Mouse (Mus musculus) gastrocnemius, adult 8-10 months (tissue): ENCODE measurements around the gene Apoa1. TPM values are rescaled to one million over a fixed set of nuclear protein-coding genes. Genes with fewer than 3 reads are reported as not detected.

Experiments
- DNase-seq, 2 experiments: peaks; one replicate each; pipeline ENCODE4 v3.0.0; 2022; ENCODE audit warnings: low spot score in 2 of 2
- total RNA-seq, 4 experiments: library from RNA; stranded (reverse); gene quantifications; 2 replicates each; pipeline ENCODE4 v1.2.4; 2022

The Apoa1 gene
- total RNA-seq, 4 experiments from 2014 or later = 3.3 TPM; not detected in 3

DNA sequence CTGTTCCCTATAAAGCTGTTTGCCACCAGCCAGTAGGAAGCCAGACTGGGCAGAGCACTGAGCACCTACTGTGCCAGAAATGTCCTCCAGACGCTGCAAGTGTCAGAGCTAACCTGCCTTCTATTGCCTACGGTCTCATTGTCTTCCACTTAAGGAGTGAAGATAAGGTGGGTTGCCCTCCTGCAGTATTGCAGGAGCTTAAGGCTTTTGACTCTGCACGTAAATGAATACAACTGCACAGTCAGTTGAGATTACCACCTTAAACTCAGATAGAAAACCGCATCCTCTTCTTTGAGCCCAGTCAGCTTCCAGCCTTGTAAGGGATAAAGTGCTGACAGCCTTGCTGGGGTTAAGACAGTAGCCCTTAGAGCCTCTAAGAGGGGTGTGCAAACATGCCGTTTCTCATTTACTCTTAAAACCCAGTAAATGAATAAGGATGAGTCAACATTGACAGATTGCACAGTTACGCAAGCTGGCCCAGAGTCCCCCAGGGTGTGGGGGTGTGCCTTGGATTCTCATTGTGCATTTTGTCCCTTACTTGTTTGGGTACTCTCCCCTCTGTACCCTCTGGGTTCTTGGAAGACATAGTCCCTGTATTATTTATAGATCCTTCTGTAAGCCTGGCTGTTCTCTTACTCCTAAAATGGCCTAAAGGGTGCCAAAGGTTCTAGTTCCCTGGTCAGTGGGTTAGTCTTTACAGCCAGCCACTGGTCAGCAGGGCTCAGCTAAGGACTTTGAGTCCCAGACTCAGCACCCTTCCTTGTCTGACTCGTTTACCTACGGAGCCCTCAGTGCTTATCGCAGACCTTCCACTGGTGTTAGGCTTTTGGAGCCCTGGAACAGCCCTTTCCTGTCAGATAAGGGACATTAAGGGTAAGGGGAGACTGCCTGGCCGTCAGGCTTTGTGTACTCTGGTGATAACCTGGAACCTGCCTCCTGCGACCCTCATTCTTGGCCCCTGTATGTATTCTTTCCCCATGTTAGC, 12.8 kb upstream of the Apoa1 start:
- no peak for DNase-seq

DNA sequence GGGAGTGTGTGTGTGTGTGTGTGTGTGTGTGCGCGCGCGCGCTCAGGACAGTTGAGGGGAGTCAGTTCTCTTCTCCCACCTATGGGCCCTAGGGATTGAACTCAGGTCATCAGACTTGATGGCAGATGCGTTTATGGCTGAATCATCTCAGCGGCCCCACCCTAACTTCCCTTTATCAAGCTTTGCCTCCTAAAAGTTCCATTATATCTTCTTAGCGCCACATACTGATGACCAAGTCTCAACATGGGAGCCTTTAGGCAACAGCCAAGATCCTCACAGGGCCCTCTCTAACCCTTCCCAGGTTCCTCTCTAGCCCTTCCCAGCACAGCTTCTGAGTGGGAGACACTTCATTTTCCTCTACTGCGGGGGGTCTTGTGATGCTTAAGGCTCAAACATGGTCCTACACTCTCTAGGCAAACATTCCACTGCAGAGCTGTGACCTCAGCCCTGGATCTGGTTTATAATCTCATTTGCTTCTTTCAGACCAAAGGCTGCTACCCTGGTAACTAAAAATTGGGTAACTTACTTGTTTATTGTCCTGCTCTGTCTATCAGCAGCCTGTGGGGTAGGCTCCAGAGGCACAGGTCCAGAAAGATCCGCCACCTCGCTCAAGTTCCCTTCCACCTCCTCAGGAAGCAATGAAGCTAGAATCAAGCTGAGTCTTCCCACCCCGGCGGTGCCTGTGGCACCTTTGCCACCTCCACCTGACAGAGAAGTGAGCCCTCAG, 11.5 kb upstream of the Apoa1 start:
- no peak for DNase-seq

DNA sequence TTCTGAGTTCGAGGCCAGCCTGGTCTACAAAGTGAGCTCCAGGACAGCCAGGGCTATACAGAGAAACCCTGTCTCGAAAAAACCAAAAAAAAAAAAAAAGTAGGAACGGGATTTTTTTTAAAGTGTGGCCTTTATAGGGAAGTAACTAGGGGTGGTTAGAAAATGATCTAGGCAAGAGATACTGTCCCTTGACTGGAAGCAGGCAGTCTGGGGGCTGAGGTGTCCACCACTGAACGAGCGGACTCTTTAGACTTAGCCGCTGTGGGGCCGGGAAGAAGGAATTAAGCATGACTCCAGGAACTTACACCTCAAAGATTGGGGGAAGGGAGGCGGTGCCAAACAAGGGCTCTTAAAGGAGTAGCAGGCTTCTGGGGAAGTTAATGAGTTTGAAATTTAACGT, 10.2 kb upstream of the Apoa1 start:
- DNase-seq = no peak

DNA sequence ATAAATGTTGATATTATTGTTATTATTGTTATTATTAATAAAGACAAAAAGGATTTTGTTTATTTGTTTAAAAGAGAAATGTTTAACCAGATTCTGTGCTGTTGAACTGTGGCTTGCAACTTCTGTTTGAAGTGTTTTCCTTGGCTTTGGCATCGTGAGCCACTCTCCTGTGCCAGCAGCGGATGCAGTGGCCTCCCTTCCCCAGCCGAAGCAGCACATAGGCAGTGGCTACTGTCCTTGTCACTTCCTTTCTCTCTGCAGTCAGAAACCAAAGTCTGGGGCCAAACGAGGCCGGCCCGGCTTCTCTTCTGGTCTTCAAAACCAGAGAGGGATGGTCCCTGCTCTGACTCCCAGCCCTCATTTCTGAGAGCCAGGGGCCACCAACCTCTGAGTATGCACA, 5.3 kb upstream of the Apoa1 start:
- no peak for DNase-seq

DNA sequence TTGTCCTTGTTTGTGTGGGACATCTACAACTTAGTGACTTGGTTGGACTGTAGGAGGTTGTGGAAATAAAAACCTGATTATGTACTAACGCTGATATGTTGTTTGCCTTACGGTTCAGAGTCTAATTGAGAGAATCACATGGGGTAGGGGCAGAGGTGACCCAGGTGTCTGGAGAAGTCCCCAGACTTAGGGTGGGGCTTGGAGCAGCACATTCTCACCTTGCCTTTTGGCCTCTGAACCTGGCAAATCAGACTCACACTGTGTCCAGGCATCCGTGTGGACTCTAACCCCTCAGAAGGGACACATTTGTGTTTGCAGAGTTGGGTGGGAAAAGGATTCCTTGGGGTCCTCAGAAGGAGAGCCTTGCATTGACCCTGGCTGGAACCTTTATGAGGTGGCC, 4.3 kb upstream of the Apoa1 start:
- no peak for DNase-seq

DNA sequence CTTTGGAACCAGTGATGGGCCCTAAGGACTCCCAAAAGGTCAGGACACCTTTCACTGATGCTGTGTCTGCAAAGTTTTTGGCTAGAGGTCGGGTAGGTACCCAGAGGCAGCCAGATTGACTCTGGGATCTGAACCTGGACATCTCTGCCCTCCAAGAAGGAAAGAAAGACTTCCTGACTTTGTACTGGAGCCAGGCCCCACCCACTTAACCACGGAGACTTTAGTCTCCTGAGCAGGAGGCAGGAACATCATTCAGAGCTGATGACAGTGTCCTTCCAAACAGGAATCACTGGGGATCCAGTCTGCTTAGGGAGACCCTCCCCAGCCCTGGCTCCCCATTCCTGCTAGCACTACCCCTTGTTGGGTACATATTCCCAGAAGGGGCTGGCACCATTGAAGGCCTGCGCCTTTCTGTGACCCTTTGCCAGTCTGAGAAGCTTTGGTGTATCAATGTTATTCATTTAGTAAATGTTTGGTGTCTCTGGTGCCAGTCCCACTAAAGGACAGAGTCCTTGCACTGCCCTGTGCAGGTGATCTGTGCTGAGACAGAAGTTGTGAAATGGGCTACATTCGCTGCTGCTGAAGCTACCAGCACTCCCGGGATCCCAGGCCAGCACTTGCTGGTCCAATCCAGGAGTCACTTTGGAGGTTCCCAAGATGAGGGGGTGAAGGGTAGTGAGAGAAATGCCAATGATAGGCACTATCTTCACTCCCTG, 3.3 kb upstream of the Apoa1 start:
- DNase-seq = no peak

DNA sequence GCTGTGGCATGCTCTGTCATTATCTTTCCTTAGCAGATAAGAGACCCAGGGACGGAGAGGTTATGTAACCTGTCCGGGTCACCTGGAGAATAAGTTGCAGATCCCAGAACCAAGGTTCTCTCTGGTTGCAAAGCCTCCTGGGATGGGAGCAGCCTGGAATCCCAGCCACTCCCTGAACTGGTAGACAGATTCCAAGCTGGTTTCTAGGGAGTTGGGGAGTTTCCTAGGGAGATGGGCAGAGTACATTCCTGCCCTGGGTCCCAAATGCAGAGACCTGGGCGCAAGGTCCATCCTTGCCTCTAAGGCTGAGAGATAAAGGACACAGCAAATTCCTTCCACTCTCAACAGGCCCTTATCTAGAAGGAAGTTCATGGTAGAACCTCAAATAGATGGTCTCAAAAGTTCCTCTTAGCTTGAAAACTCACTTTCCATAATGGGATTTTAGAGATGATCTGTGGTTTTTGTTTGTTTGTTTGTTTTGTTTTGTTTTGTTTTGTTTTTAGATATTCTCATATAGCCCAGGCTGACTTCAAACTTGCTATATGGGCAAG, 1.2 kb upstream of the Apoa1 start:
- DNase-seq = no peak

DNA sequence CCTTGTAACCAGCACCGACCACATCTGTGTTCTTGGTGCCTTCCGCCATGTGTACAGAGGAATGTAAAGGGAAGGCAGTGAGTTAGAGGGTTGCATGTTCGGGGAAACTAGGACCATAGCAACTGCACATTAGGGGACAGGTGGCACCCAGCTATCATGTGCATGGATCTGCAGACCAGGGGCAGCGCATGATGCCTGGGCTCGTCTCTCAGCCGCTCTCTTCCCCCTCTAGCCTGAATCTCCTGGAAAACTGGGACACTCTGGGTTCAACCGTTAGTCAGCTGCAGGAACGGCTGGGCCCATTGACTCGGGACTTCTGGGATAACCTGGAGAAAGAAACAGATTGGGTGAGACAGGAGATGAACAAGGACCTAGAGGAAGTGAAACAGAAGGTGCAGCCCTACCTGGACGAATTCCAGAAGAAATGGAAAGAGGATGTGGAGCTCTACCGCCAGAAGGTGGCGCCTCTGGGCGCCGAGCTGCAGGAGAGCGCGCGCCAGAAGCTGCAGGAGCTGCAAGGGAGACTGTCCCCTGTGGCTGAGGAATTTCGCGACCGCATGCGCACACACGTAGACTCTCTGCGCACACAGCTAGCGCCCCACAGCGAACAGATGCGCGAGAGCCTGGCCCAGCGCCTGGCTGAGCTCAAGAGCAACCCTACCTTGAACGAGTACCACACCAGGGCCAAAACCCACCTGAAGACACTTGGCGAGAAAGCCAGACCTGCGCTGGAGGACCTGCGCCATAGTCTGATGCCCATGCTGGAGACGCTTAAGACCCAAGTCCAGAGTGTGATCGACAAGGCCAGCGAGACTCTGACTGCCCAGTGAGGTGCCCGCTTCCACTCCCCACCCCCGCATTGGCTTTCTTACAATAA, 1.4 kb downstream of the Apoa1 start:
- peak; percentile 35 to 72 for DNase-seq

DNA sequence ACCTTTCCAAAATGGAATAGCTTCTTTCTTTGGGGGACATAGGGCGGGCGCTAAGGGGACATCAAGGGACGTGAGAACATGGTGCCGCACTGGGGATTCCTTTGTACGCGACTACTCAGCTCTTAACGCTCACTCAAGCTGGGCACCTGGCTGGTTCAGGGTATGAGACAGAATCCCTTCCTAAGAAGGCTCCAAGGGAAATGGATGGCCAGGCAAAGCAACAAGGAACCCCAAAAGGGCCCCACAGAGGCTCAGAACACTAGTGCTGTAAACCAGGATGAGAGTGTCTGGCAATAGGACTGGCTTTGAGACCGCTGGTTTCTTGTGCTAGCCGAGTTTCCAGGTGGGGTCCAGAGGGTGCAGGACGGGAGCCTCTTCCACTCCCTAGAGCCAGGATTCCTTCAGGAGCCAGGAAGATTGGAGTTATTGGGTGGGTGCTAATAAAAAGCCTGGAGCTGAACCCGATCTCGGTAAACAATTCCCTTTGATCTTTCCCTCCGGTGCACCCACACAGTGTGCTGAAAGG, 2.1 kb downstream of the Apoa1 start:
- DNase-seq = no peak

DNA sequence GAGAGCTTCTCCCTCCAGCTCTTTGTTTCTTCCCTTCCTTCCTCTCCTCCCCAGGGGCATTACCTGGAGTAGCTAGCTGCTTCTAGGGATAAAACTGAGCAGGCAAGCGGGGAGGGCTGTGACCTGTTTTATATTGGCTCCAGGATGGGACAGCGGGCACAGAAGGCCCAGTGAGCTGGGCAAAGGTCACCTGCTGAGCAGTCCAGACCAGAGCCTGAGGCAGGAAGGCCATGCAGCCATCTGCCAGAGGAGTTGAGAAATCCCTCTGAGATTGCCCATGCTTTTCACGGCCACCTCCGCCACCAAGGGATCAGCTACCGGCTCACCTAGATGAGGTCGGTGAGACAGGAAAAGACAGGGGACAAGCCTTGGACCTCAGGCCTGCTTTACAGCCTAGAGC, 6.8 kb downstream of the Apoa1 start:
- no peak for DNase-seq

DNA sequence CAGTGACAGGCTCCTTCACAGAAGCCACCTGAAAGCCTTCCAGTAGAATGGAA, 7.0 kb downstream of the Apoa1 start, which contains the start of gene Apoc3:
Apoc3 (minus strand) TSS at position 41 of the 53 bp plus-strand sequence.
- DNase-seq = no peak

DNA sequence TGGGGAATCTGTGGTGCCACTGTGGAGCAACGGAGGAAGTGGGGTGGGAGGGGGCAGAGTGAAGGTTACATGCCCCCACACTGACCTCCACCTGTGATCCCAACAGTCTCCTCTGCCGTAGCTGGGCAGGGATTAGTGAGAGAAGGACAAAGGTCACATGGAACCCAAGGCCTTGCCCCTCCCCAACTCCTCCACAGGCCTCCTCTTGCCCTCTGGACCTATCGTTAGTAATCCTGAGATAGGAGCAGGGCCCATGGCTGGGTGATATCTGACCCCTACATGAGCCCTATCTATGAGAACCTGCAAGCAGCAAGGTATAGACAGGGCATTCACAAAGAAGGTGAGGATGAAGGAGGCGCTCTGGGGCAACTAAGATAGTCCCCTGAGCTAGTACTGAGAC, 7.3 kb downstream of the Apoa1 start:
- no peak for DNase-seq

DNA sequence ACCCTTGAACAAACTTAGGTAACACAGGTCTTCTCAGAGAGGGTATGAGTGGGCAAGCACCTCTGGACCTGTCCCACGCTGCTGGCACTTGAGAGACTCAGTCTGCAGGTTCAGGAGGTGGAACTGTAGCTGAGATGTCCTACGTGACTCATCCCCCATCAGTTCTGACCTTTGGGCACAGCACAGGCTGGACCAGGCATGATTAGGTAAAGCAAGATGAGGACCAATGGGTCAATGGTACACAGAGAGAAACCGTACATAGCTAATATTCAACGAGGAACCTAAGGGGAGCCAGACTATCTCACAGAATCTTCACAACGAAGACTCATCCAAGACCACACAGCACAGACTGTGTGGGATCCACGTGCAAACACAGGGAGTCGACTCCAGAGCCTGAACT, 10.5 kb downstream of the Apoa1 start:
- DNase-seq = no peak

DNA sequence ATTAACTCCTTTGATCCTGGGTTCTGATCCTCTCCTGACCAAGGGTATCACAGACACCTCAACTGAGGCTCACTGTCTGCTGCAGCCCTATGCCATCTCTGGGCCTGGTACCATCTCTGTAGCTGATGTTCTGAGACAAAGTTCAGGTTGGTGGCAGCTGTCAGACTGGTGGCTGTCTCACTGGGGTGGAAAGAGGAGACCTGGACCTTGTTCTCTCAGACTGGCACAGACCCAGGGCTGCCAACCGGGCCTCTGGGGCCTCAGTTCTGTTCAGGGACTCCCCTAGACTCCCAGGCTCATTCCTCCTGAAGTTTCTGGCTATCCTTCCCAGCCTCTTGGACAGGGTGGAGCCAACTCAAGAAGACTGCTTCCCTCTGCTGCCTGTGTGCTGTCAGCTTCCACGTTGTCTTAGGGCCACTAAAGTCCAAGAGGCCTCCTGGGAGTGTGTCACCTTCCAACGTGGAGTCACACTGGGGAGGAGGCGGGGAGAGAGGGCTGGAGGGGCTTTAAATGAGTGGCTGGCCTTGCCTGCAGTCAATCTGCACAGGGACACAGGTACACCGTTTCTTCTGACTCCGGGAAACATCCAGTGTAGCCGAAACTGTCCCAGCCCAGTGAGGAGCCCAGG, 12.3 kb downstream of the Apoa1 start, which contains the start of gene Apoa4:
Apoa4 (plus strand) TSS at position 171 of the 628 bp plus-strand sequence.
- DNase-seq = no peak

DNA sequence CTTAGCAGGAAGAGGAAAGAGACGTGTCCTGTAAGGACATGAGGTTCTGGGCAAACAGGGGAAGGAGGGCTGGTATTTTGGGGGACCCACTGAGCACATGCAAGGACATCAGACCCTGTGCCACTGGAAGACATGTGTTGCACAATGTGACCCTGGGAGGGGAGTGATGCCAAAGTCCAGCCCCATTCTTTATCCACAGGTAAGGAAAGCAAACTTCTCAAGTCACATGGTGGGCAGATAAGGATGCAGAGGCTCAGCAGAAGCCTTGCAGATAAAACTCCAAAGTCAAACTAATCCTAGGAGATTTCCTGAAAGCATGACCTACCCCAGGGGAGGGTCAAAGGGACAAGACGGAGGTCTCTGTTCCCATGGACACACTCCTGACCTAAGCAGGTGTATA, 13.4 kb downstream of the Apoa1 start:
- DNase-seq = no peak

DNA sequence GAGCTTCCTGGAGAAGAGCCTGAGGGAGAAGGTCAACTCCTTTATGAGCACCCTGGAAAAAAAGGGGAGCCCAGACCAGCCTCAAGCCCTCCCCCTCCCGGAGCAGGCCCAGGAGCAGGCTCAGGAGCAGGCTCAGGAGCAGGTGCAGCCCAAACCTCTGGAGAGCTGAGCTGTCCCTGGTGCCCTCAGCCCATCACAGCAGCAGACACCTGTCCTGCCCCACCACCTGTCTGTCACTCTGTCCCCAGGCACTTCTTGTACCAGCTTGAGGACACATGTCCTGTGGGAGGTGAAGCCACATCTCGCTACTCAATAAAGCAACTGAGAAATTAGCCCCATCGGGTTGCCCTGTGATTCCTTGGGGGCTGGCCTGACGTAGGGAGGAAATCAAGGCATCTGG, 14.7 kb downstream of the Apoa1 start:
- no peak for DNase-seq

DNA sequence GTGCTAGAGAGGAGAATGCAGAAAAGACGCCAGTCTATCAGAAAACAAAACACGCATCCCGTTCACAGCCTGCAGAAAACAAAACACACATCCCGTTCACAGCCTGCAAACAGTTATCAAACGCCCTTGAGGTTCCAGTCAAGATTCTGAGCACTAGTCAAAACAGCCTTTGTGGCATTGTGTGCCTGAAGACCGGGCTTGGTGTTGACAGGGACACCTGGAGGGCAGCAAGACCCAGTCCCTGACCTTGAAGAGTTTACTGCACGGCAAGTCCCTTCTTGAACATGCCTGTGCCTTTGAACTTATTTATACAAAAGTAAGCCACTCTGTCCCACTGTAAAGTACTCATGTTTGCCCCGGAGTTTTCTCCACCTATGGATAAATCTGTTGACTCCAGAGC, 15.2 kb downstream of the Apoa1 start:
- no peak for DNase-seq

DNA sequence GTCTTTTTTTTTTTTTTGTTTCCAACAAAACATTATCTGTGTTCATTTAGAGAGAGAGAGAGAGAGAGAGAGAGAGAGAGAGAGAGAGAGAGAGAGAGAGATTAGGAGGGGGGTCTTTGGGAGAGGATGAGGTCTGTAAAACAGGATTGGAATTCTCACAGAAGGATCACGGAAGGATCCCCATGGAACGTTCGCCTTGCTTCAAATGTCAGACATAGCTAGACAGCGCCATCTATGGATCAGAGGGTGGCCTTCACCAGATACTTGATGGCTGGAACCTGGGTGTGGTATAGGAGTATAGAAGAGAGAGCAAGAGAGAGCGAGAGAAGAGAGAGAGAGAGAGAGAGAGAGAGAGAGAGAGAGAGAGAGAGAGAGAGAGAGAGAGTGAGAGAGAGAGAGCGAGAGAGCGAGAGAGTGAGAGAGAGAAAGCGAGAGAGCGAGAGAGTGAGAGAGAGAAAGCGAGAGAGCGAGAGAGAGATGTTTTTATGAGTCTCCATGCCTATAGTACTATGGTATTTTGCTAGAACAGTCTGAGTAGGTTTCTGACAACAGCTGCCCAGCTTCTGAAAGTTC, 18.5 kb downstream of the Apoa1 start:
- DNase-seq = no peak

DNA sequence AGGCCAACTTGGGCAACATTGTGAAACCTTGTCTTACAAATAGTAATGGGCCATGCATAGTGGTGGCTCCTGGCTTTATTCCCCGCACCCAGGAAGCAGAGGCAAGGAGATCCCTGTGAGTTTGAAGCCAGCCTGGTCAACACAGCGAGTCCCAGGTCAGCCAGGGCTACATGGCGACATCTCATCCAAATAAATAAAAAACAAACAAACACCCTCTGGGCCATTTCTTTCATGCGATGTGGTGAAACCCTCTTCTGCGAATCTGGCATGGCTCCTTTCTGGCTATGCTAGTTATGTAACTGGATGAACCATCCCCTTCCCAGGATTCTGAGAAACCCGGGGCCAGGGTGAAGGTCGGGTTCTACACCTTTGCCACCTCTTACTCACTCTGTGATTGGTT, 27.8 kb downstream of the Apoa1 start:
- DNase-seq = no peak
